Mouse (Mus musculus): Measurements from ENCODE around the gene Lrtm2.

The Lrtm2 gene

GRCm38 (mm10) chr6:119337287-119337686 is 6.7 kb upstream of the Lrtm2 start:
- ATAC-seq (ENCODE audit: insufficient number of reproducible peaks, low FRiP score, low TSS enrichment): no peak

DNA sequence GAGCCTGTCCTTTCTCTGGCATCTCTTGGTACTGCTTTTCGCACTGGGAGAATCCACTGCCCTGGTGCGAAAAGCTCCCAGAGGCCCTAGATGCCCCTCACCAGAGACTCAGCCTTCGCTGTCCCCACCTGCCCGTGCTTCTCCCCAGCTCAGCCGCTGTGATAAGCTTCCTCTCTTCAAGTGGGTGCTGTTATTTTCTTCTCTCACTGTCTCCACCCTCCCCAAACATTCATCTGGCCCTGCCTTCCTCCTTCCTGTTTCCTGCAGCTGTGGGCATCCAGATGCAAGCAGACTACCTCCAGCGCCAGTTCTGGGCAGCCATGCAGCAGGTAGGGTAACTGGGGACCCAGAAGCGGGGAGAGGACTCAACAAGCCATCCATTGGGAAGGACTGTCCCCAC is 5.6 kb upstream of the Lrtm2 start:
- ATAC-seq (ENCODE audit: insufficient number of reproducible peaks, low FRiP score, low TSS enrichment): no peak

GRCm38 (mm10) chr6:119333831-119334230 is 3.3 kb upstream of the Lrtm2 start:
- ATAC-seq (ENCODE audit: insufficient number of reproducible peaks, low FRiP score, low TSS enrichment): no peak

DNA sequence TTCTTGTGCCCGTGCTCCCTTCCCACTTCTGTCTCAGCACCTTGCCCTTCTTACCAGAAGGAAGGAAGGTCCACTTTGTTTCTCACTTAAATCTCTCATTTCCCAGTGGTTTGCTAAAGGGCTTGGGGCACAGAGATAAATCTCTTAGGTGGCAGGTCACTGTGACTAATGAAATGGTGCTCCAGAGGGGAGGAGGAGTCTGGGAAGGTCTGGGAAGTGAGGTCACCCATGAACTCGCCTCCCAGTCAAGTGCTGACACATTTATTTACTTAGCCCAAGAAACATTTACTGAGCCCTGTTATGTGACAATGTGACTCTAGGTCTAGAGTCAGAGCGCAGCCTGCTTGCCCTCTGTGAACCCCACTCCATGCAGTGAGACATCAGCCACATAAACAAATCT is 2.6 kb upstream of the Lrtm2 start:
- ATAC-seq (ENCODE audit: insufficient number of reproducible peaks, low FRiP score, low TSS enrichment): no peak

GRCm38 (mm10) chr6:119332111-119332510 is 1.5 kb upstream of the Lrtm2 start:
- ATAC-seq (ENCODE audit: insufficient number of reproducible peaks, low FRiP score, low TSS enrichment): no peak

DNA sequence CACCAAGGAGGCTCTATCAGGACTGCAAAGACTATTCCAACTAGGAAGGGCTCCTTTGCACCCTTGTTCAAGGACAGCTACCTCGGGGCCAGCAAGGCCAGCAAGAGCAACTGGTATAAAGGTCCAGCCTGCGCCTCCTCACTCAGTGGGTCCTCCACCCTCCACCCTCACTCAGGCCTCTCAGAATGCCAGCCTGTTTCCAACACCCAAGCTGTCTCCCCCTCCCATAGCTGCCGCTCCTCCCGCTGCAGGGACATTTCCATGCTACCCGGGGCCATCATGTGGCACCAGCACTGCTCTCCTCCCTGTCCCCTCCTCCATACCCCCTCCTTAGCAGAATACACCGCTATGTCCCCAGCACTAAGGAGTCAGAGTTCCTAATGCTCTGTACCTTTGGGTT is 630 bp downstream of the Lrtm2 start:
- 0 out of 2 replicates have a peak, but pooled peaks have one; percentile 34 for ATAC-seq (ENCODE audit: insufficient number of reproducible peaks, low FRiP score, low TSS enrichment)

- no peak for ATAC-seq (ENCODE audit: insufficient number of reproducible peaks, low FRiP score, low TSS enrichment)
Measured at GRCm38 (mm10) chr6:119329215-119329714, 1.3 kb downstream of the Lrtm2 start.

DNA sequence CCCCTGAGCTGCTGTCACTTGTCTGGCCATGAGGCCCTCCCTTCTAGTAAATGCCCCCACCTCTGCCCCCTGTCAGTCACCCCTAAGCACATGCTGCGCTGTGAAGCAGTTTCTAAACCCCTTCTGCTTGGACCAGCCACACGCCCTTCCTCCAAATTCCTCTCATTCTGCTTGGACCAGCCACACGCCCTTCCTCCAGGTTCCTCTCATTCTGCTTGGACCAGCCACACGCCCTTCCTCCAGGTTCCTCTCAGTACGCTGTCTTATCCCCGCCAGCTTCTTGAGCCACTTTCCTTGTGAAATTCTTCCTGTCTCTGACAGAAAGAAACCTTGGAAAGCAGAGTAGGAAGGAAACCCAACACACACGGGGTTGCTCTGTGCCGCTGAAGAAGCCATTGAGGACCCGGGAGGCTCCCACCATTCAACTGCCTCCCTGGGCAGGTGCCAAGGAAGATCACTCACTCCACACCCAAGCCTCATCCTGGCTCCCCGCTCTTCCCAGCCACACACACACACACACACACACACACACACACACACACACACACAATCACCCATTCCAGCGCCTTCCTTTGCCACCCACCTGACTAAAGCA is 1.9 kb downstream of the Lrtm2 start:
- no peak for ATAC-seq (ENCODE audit: insufficient number of reproducible peaks, low FRiP score, low TSS enrichment)

GRCm38 (mm10) chr6:119326541-119326940 is 4.0 kb downstream of the Lrtm2 start:
- no peak for ATAC-seq (ENCODE audit: insufficient number of reproducible peaks, low FRiP score, low TSS enrichment)

GRCm38 (mm10) chr6:119325978-119326377 is 4.6 kb downstream of the Lrtm2 start:
- ATAC-seq (ENCODE audit: insufficient number of reproducible peaks, low FRiP score, low TSS enrichment): no peak

DNA sequence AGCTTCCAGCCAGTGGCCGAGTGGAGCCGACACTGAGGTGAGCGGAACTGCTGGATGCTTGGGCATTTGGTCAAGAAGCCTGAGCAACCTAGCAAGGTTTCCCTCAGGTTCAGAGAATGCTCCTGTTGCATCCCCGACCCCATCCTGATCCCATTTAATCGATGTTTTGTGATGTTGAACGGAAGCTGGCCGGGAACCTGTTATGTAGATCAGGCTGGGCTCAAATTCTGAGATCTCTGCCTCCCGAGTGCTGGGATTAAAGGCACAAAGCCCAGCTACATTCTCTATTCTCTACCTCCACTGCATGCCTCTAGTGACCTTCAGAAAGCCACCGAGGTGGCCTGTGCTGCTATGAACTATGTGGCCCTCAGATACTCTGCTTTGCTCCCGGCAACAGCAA is 5.8 kb downstream of the Lrtm2 start:
- ATAC-seq (ENCODE audit: insufficient number of reproducible peaks, low FRiP score, low TSS enrichment): no peak

DNA sequence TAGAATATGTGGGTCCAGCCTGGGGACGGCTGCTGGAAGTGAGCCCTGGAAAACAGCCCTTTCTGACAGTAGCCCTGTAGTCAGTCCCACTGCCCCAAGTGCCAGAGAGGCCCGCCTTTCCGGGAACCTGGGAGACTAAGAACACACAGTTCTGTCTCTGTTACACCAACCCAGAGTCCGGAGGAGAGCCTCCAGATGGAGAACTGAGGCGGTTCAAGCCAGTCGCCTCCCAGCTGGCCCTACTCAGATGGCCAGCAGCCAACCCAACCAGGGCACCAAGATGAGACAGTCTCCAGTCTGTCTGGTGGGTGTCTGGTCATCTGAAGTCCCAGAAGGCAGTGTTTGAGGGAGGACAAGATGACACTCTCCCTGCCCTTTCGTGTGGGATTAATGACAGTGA is 8.8 kb downstream of the Lrtm2 start:
- ATAC-seq (ENCODE audit: insufficient number of reproducible peaks, low FRiP score, low TSS enrichment): 0 out of 2 replicates have a peak, but pooled peaks have one; percentile 19

DNA sequence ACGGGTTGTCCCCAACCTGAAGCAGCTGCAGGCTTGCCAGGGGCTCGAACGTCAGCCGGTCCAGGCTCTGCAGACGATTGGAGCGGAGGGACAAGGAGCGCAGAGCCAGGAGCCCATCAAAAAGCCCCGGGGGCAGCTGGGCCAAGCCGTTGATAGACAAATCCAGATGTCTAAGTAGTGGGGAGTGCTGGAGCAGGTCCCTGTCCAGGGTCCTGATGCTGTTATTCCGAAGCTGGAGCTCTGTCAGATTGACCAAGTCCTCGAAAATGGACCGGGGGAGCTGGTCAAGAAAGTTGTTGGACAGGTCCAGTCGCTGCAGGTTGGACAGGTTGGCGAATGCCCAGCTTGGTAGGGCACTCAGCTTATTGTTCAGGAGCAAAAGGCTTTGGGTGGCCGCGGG is 10.1 kb downstream of the Lrtm2 start:
- ATAC-seq (ENCODE audit: insufficient number of reproducible peaks, low FRiP score, low TSS enrichment): no peak

DNA sequence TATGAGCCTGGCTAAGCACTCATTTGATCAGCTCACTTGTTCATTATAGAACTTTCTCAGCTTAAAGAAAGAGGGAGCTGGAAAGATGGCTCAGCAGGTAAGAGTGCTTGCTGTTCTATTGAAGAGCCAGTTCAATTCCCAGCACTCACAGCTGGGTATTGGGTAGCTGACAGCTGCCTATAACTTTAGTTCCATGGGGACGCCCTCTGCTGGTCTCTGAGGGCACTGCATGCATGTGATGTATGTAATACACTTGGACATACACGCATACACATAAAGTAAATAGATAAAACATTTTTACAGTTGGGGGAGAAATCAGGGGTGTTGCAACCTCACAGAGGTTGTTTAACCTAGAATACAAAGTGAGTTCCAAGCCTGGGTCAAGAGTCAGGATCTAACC is 11.2 kb downstream of the Lrtm2 start:
- no peak for ATAC-seq (ENCODE audit: insufficient number of reproducible peaks, low FRiP score, low TSS enrichment)

- no peak for ATAC-seq (ENCODE audit: insufficient number of reproducible peaks, low FRiP score, low TSS enrichment)
Measured at GRCm38 (mm10) chr6:119318732-119319131, 11.8 kb downstream of the Lrtm2 start.

- ATAC-seq (ENCODE audit: insufficient number of reproducible peaks, low FRiP score, low TSS enrichment): no peak
Measured at GRCm38 (mm10) chr6:119314751-119315476, 15.7 kb downstream of the Lrtm2 start.

DNA sequence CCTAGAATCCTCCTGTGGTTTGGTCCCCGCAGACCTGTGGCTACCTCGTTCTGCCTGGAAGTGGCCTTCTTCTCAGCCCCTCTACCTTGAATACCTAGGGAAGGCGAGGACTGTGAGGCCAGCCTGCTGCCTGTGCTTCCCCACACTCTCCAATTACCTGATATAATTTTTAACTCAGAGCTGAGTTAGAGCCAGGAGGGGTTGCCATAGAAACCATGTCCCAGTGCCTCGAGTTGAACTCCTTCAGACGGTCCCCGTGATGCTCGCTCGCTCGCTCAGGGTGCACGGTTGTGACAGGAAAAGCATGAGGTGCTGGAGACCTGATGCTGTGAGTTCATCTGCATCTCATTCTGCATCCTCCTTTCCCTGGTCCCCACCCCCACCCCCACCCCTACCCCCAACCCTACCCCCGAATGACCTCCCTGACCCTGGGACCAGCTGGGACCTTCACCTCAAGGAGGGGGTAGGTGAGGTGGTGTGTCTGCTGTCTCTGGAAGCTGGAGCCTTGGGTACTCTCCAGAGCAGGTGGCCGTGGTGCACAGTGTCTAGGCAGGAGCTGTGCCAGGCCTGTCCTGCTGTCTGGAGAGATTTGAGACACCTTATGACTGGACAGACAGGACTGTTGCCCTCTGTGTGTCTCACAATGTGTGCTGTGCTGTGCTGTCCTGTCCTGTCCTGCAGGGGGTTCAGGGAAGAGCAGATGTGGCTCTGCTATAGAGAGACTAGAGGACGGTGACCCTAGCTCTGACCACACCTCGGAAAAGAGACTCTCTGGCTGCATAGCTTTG is 16.8 kb downstream of the Lrtm2 start:
- no peak for ATAC-seq (ENCODE audit: insufficient number of reproducible peaks, low FRiP score, low TSS enrichment)

DNA sequence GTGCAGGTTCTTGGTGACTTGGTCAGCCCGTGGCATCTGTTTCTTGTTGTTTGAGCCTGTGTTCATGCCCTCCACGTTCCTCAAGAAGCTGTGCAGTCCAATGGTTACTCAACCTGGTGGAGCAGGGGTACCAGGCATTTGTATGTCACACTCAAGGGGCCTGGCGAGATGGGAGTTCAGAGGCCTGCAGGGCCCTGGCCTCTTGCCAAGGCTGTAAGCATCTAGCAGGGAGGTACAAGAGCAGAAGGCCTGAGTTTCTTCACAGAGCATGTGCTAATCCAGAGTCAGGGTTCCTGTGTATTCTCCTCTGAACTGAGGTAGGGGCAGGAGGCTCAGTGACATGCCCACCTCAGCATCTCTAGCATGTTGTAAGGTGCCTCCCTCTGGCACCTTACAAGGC is 17.5 kb downstream of the Lrtm2 start:
- no peak for ATAC-seq (ENCODE audit: insufficient number of reproducible peaks, low FRiP score, low TSS enrichment)

DNA sequence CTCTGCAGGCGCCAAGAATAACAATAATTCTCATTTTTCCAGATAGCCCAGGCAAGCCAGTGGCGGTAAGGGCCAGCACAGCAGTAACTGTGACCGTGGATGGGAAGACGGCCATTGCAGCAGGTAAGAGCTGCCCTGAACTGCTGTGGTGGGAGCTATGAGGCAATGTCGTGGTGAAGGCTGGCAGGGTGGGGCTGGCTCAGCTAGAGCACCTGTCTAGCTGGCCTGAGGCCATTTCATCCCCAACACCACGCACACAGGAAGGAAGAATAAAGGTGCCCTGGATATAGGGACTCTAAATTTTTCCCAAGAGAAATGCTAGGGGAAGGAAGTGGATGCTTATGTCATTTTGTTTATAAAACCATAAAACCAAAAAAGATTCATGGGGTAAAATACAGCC is 18.2 kb downstream of the Lrtm2 start:
- no peak for ATAC-seq (ENCODE audit: insufficient number of reproducible peaks, low FRiP score, low TSS enrichment)

- ATAC-seq (ENCODE audit: insufficient number of reproducible peaks, low FRiP score, low TSS enrichment): no peak
Measured at GRCm38 (mm10) chr6:119310176-119310575, 20.4 kb downstream of the Lrtm2 start.

DNA sequence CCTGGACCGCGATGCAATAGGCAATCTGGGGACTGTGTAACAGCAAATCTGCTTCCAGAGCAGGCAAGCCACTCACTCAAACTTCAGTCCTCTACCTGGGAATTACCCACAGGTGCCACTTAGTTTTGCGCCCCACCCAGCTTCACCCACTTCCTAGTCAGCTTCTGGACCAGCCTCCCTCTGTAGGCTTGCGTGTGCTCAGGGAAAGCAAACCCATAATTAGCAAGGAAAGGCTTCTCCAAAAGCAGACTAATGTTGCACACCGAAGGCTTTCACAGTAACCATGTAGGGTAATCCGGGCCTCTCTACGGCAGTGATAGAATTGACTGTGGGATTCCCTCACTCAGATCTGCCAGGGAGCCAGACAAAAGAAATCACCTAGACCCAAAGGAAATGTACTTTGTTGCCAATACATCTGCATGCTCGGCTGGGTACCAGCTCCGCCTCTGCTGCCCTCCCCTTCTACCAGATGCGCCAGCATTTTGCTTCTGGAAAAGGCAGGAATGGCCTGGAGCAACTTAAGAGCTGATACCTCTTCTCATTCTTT is 22.6 kb downstream of the Lrtm2 start:
- no peak for ATAC-seq (ENCODE audit: insufficient number of reproducible peaks, low FRiP score, low TSS enrichment)

Measured in cerebellum, adult (tissue).